Mouse (Mus musculus): ENCODE results near the gene Trpm4. TPM values are rescaled to one million over a fixed set of nuclear protein-coding genes. Genes with fewer than 3 reads are reported as not detected.
"Not testable (repeated sequence)": the region's sequence is repeated elsewhere in the genome, so short reads cannot be mapped to it uniquely, and the experiment has no call there.

Gene Trpm4
- polyA plus RNA-seq, 1 experiment from 2014 or later: 5.0 TPM

- H3K27me3 ChIP-seq: peaks cover 7% of the 10 kb centered on the region; the same call in 1 of the 2 replicates
- H3K4me3 ChIP-seq: no peak overlapping the region
- no peak overlapping the region for H3K4me2 ChIP-seq
- no peak overlapping the region for H3K27ac ChIP-seq
- peaks cover 12% of the 10 kb centered on the region; the same call in 1 of the 2 replicates for H3K4me1 ChIP-seq
- ATAC-seq: no peak
- WGBS: 73% methylated on average over 7 of the region's 7 CpGs
- no peaks in the 10 kb centered on the region for H3K9me3 ChIP-seq (replicated peaks)
- no peak overlapping the region for H3K9ac ChIP-seq
- H3K36me3 ChIP-seq (ENCODE audit: poor library complexity, severe bottlenecking): no peaks in the 10 kb centered on the region
Observed at GRCm38 (mm10) chr7:45263006-45263607, 70.5 kb downstream of the Trpm4 start.

- 0 out of 2 replicates have a peak overlapping the region, but pooled peaks have one; percentile 21 for H3K9ac ChIP-seq
- WGBS: 58% methylated on average over 7 of the region's 7 CpGs
- no peak overlapping the region for H3K4me2 ChIP-seq
Observed at GRCm38 (mm10) chr7:45262266-45262665, 71.3 kb downstream of the Trpm4 start.

GRCm38 (mm10) chr7:45259281-45259680, 74.3 kb downstream of the Trpm4 start:
- Histone ChIP-seq H3K9ac (no peak overlapping the region), H3K27ac (no peak overlapping the region), H3K27me3 (peaks cover 5% of the 10 kb centered on the region; the same call in 1 of the 2 replicates), H3K4me1 (peaks cover 12% of the 10 kb centered on the region; the same call in 1 of the 2 replicates), H3K4me3 (no peak overlapping the region), H3K36me3 (ENCODE audit: poor library complexity, severe bottlenecking) (no peaks in the 10 kb centered on the region), H3K4me2 (no peak overlapping the region), H3K9me3 (replicated peaks) (no peaks in the 10 kb centered on the region)
- 86% methylated on average over 8 of the region's 8 CpGs for WGBS
- no peak for ATAC-seq

More at GRCm38 (mm10) chr7:45262266-45262665, 71.3 kb downstream of the Trpm4 start:
- Histone ChIP-seq H3K27me3 (peaks cover 5% of the 10 kb centered on the region; the same call in 1 of the 2 replicates), H3K27ac (no peak overlapping the region), H3K4me1 (peaks cover 12% of the 10 kb centered on the region; the same call in 1 of the 2 replicates), H3K9me3 (replicated peaks) (no peaks in the 10 kb centered on the region), H3K36me3 (ENCODE audit: poor library complexity, severe bottlenecking) (no peaks in the 10 kb centered on the region), H3K4me3 (no peak overlapping the region)
- no peak for ATAC-seq

GRCm38 (mm10) chr7:45257063-45257840, 76.3 kb downstream of the Trpm4 start:
- Histone ChIP-seq H3K9me3 (replicated peaks) (no peaks in the 10 kb centered on the region), H3K9ac (no peak overlapping the region), H3K4me1 (peaks cover 5% of the 10 kb centered on the region; the same call in 1 of the 2 replicates), H3K27me3 (peaks cover 5% of the 10 kb centered on the region; the same call in 1 of the 2 replicates), H3K4me2 (no peak overlapping the region), H3K4me3 (no peak overlapping the region), H3K27ac (no peak overlapping the region), H3K36me3 (ENCODE audit: poor library complexity, severe bottlenecking) (no peaks in the 10 kb centered on the region)
- 69% methylated on average over 11 of the region's 11 CpGs for WGBS
- ATAC-seq: no peak

- ATAC-seq; H3K4me1 ChIP-seq; H3K9ac ChIP-seq; H3K27me3 ChIP-seq; H3K9me3 ChIP-seq (replicated peaks); H3K36me3 ChIP-seq (ENCODE audit: poor library complexity, severe bottlenecking); H3K4me2 ChIP-seq; H3K4me3 ChIP-seq; H3K27ac ChIP-seq: not testable (repeated sequence)
- 84% methylated on average over 6 of the region's 7 CpGs for WGBS
Observed at GRCm38 (mm10) chr7:45255822-45256221, 77.8 kb downstream of the Trpm4 start.

GRCm38 (mm10) chr7:45253806-45254205, 79.8 kb downstream of the Trpm4 start:
- 90% methylated on average over 8 of the region's 8 CpGs for WGBS
- Histone ChIP-seq H3K4me3 (no peak overlapping the region), H3K27ac (no peak overlapping the region), H3K36me3 (ENCODE audit: poor library complexity, severe bottlenecking) (no peaks in the 10 kb centered on the region), H3K27me3 (no peaks in the 10 kb centered on the region), H3K9ac (no peak overlapping the region), H3K4me2 (no peak overlapping the region), H3K4me1 (no peaks in the 10 kb centered on the region), H3K9me3 (replicated peaks) (no peaks in the 10 kb centered on the region)
- ATAC-seq: no peak

Other genes with a start within 250 kb of the Trpm4 start
- 61.3 and 62.0 TPM in 2 replicates for gene Rcn3, start 241.6 kb downstream of the Trpm4 start, polyA plus RNA-seq (2015; fragmentation: Nextera tagmentation; extraction: Ambion mirVana)
- gene Fcgrt, start 229.9 kb downstream of the Trpm4 start, polyA plus RNA-seq (2015; fragmentation: Nextera tagmentation; extraction: Ambion mirVana): 8.0 and 9.9 TPM in 2 replicates
- 1,342 and 1,406 TPM in 2 replicates for gene Rps11, start 209.3 kb downstream of the Trpm4 start, polyA plus RNA-seq (2015; fragmentation: Nextera tagmentation; extraction: Ambion mirVana)
- gene Rpl13a, start 205.0 kb downstream of the Trpm4 start, polyA plus RNA-seq (2015; fragmentation: Nextera tagmentation; extraction: Ambion mirVana): 998 and 1,188 TPM in 2 replicates
- gene Gm45713, start 197.5 kb downstream of the Trpm4 start, polyA plus RNA-seq (2015; fragmentation: Nextera tagmentation; extraction: Ambion mirVana): 0.13 and 0.31 TPM in 2 replicates
- 0.79 and 0.92 TPM in 2 replicates for gene Flt3l, start 197.3 kb downstream of the Trpm4 start, polyA plus RNA-seq (2015; fragmentation: Nextera tagmentation; extraction: Ambion mirVana)
- 97.5 TPM in 2 replicates for gene Pih1d1, start 179.5 kb downstream of the Trpm4 start, polyA plus RNA-seq (2015; fragmentation: Nextera tagmentation; extraction: Ambion mirVana)
- gene Aldh16a1, start 179.2 kb downstream of the Trpm4 start, polyA plus RNA-seq (2015; fragmentation: Nextera tagmentation; extraction: Ambion mirVana): 35.6 and 36.4 TPM in 2 replicates
- 9.3 and 14.2 TPM in 2 replicates for gene Slc17a7, start 169.8 kb downstream of the Trpm4 start, polyA plus RNA-seq (2015; fragmentation: Nextera tagmentation; extraction: Ambion mirVana)
- not detected in 2 replicates for gene Gfy, start 154.2 kb downstream of the Trpm4 start, polyA plus RNA-seq (2015; fragmentation: Nextera tagmentation; extraction: Ambion mirVana)
- not detected in 2 replicates for gene Pth2, start 152.8 kb downstream of the Trpm4 start, polyA plus RNA-seq (2015; fragmentation: Nextera tagmentation; extraction: Ambion mirVana)
- 0.87 and 0.93 TPM in 2 replicates for gene Ccdc155, start 128.9 kb downstream of the Trpm4 start, polyA plus RNA-seq (2015; fragmentation: Nextera tagmentation; extraction: Ambion mirVana)
- gene Dkkl1, start 121.6 kb downstream of the Trpm4 start, polyA plus RNA-seq (2015; fragmentation: Nextera tagmentation; extraction: Ambion mirVana): 0.59 and 0.63 TPM in 2 replicates
- gene Tead2, start 118.0 kb downstream of the Trpm4 start, polyA plus RNA-seq (2015; fragmentation: Nextera tagmentation; extraction: Ambion mirVana): 181 and 198 TPM in 2 replicates
- gene Cd37, start 94.7 kb downstream of the Trpm4 start, polyA plus RNA-seq (2015; fragmentation: Nextera tagmentation; extraction: Ambion mirVana): 0.96 and 1.3 TPM in 2 replicates
- 0.11 and 0.23 TPM in 2 replicates for gene Slc6a16, start 92.7 kb downstream of the Trpm4 start, polyA plus RNA-seq (2015; fragmentation: Nextera tagmentation; extraction: Ambion mirVana)
- gene Slc6a21, start 56.3 kb downstream of the Trpm4 start, polyA plus RNA-seq (2015; fragmentation: Nextera tagmentation; extraction: Ambion mirVana): not detected in 2 replicates
- 0.06 TPM in 1 of 2 replicates, not detected in the other for gene Hrc, start 1.5 kb upstream of the Trpm4 start, polyA plus RNA-seq (2015; fragmentation: Nextera tagmentation; extraction: Ambion mirVana)
- gene Ppfia3, start 33.2 kb upstream of the Trpm4 start, polyA plus RNA-seq (2015; fragmentation: Nextera tagmentation; extraction: Ambion mirVana): 12.0 and 12.7 TPM in 2 replicates
- gene Lin7b, start 36.8 kb upstream of the Trpm4 start, polyA plus RNA-seq (2015; fragmentation: Nextera tagmentation; extraction: Ambion mirVana): 2.9 and 4.5 TPM in 2 replicates
- gene Snrnp70, start 62.0 kb upstream of the Trpm4 start, polyA plus RNA-seq (2015; fragmentation: Nextera tagmentation; extraction: Ambion mirVana): 250 and 254 TPM in 2 replicates
- not detected in 2 replicates for gene Kcna7, start 71.9 kb upstream of the Trpm4 start, polyA plus RNA-seq (2015; fragmentation: Nextera tagmentation; extraction: Ambion mirVana)
- gene Ntf5, start 79.9 kb upstream of the Trpm4 start, polyA plus RNA-seq (2015; fragmentation: Nextera tagmentation; extraction: Ambion mirVana): not detected in 2 replicates
- 0.44 and 1.1 TPM in 2 replicates for gene Lhb, start 87.0 kb upstream of the Trpm4 start, polyA plus RNA-seq (2015; fragmentation: Nextera tagmentation; extraction: Ambion mirVana)
- 20.9 and 23.0 TPM in 2 replicates for gene Gys1, start 101.1 kb upstream of the Trpm4 start, polyA plus RNA-seq (2015; fragmentation: Nextera tagmentation; extraction: Ambion mirVana)
- 153 and 173 TPM in 2 replicates for gene Ruvbl2, start 104.3 kb upstream of the Trpm4 start, polyA plus RNA-seq (2015; fragmentation: Nextera tagmentation; extraction: Ambion mirVana)
- gene Ftl1, start 126.1 kb upstream of the Trpm4 start, polyA plus RNA-seq (2015; fragmentation: Nextera tagmentation; extraction: Ambion mirVana): 6,730 and 6,791 TPM in 2 replicates
- gene Bax, start 133.1 kb upstream of the Trpm4 start, polyA plus RNA-seq (2015; fragmentation: Nextera tagmentation; extraction: Ambion mirVana): 243 and 272 TPM in 2 replicates
- gene Tulp2, start 148.1 kb upstream of the Trpm4 start, polyA plus RNA-seq (2015; fragmentation: Nextera tagmentation; extraction: Ambion mirVana): 0.11 and 0.22 TPM in 2 replicates
- 0.26 TPM in 1 of 2 replicates, not detected in the other for gene Gm45808, start 153.0 kb upstream of the Trpm4 start, polyA plus RNA-seq (2015; fragmentation: Nextera tagmentation; extraction: Ambion mirVana)
- gene Dhdh, start 155.0 kb upstream of the Trpm4 start, polyA plus RNA-seq (2015; fragmentation: Nextera tagmentation; extraction: Ambion mirVana): 2.7 and 3.1 TPM in 2 replicates
- 73.2 and 85.4 TPM in 2 replicates for gene Nucb1, start 176.6 kb upstream of the Trpm4 start, polyA plus RNA-seq (2015; fragmentation: Nextera tagmentation; extraction: Ambion mirVana)
- gene Ppp1r15a, start 192.5 kb upstream of the Trpm4 start, polyA plus RNA-seq (2015; fragmentation: Nextera tagmentation; extraction: Ambion mirVana): 13.5 and 15.3 TPM in 2 replicates
- gene Plekha4, start 192.6 kb upstream of the Trpm4 start, polyA plus RNA-seq (2015; fragmentation: Nextera tagmentation; extraction: Ambion mirVana): 0.28 and 0.50 TPM in 2 replicates
- gene Hsd17b14, start 221.1 kb upstream of the Trpm4 start, polyA plus RNA-seq (2015; fragmentation: Nextera tagmentation; extraction: Ambion mirVana): 0.14 TPM in 1 of 2 replicates, not detected in the other
- 18.9 and 23.7 TPM in 2 replicates for gene Bcat2, start 236.4 kb upstream of the Trpm4 start, polyA plus RNA-seq (2015; fragmentation: Nextera tagmentation; extraction: Ambion mirVana)

Measured in forebrain, embryonic 13.5 days (tissue).